Mouse (Mus musculus) layer of hippocampus, postnatal 36 days (tissue): Measurements from ENCODE around the gene Bcas1. TPM values are rescaled to one million over a fixed set of nuclear protein-coding genes. Genes with fewer than 3 reads are reported as not detected.

Experiments
- DNase-seq, 2 experiments: peaks; one replicate each; pipeline ENCODE4 v3.0.0; 2022
- total RNA-seq, 2 experiments: library from RNA; stranded (reverse); gene quantifications; 2 replicates each; pipeline ENCODE4 v1.2.3; 2021

Gene Bcas1
- total RNA-seq, 2 experiments from 2014 or later, result 72.5 to 80.1 TPM

DNA sequence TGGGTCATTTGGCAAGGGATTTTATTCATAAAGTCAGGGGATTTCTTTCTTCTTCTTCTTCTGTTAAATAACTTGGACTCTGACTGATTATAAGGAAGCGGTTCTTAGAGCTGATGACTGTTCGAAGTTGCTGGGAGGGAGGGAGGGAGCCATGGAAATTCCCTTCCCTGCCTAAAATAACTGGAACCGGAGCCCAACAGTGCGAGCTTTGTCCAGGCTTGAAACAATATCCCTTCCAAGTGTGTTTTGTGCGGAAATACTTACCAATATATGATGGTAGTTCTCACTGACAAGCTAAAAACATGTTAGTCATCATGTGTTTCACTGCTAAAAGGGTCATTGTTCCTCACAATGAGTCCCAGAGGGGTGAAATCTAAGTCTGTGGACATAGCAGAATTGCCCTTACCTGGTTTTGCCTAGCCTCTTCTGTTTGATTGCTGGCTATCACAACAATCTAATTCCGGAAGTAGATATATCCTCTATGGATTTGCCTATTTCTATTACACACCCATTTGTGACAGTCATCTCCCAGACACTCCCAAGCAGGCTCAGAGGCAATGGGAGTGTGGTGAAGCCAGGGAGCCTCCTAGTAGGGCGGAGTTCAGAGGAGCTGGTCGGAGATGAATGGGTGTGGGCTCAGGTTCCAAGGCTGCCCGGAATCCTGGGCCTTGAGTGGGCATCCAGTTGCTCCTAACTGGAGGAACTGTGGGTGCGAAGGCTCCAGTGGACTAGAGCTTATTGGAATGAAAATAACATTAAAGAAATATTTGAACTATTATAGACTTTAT lies 119.4 kb downstream of the Bcas1 start:
- DNase-seq, result no peak

DNA sequence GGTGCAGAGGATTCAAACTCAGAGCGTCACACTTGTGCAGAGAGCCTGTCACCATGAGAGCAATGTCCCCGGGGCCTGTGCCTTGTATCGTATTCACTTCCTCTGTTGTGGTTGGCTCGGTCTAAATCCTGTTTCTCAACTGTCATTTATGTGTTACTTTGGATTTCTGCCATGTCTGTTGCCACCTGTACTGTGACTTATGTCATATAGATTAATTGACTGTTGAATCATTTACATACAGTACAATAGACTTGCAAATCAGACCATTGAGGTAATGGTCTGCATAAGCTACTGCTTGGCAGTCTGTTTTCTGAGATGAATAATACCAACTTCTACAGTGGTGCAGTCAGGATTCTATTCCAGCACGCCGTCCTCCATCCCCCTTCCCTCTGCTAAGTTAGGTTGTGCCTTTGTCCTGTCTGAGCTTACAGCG lies 120.0 kb downstream of the Bcas1 start:
- DNase-seq, result no peak

DNA sequence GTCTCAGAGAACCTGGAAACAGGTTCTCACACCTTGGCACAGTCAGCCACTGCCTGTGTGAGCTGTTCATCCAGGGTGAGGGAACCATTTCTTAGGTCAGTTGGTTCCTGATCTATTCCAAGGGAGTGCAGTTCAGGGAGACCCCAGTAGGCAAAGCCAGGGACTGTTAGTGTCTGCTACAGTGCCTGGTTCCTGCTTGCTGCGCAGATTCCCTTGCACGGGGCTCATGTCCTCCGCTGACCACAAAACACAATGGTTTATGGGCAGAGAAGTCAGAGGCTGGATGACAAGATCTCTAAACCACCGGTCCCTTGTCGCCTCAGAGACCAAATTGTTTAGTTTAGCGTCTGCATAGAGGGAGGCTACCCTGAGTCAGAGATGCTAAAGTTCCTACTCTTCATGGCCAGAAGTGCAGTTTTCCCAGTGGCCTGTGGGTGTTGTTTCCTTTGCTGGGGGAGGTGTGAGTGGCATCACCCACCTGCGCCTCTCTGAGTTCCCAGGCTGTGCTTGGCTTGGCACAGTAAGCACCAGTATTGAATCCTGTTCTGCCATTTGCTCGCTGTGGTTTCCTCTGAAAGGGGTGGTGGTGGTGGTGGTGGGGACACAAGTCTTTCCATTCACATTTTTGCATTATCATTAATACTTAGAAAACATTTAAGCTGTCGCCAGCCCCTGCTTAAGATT lies 120.9 kb downstream of the Bcas1 start:
- no peak for DNase-seq

DNA sequence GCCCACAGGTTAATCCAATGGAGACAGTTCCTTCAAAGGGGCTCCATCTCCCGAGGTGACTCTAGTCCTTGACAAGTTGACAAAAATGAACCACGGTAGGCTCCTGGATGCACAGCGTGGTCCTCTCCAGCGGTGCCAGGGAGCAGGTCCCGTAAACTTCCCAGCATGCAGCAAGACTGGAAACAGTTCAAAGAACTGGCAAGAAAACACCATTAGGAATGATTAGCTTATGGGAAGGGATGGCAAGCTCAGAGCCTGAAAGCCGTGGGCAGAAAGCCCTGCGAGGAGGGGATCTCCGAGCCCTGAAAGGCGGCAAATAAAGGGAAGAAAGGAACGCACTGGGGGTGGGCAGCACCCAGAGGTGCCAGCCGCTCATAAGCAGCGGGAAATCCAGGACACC lies 122.9 kb downstream of the Bcas1 start:
- DNase-seq, result no peak

DNA sequence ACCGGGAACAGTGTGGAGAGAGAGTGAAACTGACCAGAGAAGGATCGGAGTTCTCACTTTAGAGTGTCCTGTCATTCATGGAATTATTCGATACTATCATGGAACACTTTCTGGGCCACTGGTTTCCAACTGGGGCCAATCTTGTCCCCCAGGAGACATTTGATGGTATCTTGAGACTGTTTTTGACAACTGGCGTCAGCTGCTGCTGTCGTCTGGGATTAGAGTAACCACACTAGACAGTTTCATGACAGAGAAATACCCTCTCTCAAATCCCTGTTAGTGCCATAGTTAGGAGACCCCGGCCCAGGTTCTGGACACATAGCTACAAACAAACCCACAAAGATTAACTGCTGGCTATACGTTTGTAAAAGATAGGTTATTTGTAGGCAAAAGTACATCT lies 124.0 kb downstream of the Bcas1 start:
- DNase-seq, result no peak

DNA sequence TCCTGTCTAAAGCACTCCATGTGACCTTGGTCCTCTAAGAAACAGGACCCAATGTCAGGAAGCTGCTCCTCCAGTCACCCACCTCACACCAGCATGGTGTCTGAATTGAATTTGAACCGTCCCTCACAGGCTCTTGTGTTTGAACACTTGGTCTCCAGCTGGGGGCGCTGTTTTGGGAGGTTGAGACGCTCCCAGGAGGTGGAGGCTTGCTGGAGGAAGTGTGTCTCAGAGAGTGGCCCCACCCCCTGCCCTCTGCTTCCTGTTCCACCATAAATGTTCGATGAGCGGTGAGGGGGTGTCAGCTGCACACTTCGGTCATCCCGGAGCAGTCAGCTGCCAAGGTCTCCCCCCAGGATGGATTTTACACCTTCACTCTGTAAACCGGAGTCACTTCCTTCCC lies 124.8 kb downstream of the Bcas1 start:
- DNase-seq, result no peak

Other genes starting within 250 kb of the Bcas1 start
- gene Pfdn4, start 68.6 kb upstream of the Bcas1 start, total RNA-seq, result 10 to 100 TPM; 31.0 to 31.7 TPM
- not detected for gene Cyp24a1, start 69.3 kb upstream of the Bcas1 start, total RNA-seq
- gene 4930470P17Rik, start 174.2 kb upstream of the Bcas1 start, total RNA-seq, result not detected